Mouse (Mus musculus): ENCODE data around the gene Ankrd55.

DNA sequence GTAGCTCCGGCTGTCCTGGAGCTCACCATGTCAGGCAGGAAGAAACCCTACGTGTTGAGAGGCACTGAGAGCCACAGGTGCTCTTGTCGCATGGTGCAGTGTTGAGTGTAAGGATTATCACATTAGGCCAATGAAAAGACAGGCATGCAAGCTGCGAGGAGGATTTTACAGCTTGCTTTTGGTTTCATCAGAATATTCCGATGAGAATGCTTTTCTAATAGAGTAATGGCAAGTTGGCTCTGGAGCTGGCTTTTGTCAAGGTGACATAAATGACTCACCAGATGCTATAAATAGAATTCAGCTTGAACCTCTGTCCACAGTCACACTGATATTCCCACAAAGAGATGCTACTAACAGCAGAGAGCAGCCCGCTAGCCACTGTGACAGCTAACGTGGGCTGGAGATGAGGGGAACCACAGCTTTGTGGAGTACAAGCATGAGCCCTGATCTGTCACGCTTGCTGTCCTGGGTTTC is 137.0 kb downstream of the Ankrd55 start:
- TF ChIP-seq CTCF (IDR thresholded peaks at IDR 0.05; ENCODE audit: low read depth, low read length) (no peak), POLR2A (IDR thresholded peaks at IDR 0.05; ENCODE audit: borderline replicate concordance, low read depth, low read length) (no peak)

Measured in bone marrow macrophage, adult 2 months (primary cell).